Mouse (Mus musculus) urinary bladder, postnatal 36 days (tissue): ENCODE measurements around the gene Nanos2.

ENCODE experiments used
- DNase-seq, 2 experiments: peaks; one replicate each; pipeline ENCODE4 v3.0.0; 2022; ENCODE audit warnings: low spot score in 2 of 2, mixed read lengths in 1 of 2

The Nanos2 gene

DNA sequence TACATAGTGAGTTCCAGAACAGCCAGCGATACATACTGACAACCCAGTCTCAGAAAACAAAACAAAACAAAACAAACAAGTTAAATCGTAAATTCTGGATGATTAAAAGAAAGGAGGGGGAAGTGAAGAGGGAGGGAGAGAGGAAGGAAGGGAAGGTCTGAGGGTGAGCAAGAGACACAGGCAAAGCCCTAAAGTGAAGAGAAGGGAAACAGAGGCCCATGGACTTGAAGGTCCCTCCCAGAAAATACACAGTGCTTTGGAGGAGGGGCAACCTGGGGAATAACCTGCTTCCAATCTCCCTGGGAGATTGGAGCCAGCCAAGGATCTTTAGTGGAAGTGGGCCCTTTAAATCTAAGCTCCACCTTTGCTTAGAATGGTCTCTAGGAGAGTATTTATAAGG is at the start of gene Nanos2:
TSS of gene Nanos2 (plus strand) at position 301 of the 400 bp plus-strand sequence.
- DNase-seq = no peak

DNA sequence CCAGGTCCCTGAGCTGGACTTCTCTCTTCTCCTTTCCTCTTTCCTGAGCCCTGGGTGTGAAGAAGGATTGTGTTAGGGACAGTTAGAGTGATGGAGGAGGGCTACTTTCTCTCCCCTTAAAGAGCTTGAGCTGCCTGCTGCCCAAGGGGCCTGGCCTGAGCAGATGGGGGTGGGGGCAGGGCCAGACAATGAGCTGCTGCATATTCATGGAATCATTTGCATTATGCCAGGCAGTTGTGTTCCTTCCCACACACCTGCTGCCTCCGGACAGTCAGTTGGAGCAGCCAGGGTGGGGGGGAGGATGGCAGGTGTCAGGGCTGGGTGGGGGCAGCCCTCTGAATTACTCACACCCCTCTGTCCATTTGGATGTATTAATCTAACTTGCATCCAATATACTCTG is 44.8 kb upstream of the Nanos2 start:
- no peak for DNase-seq

GRCm38 (mm10) chr7:18942815-18943214 is 44.4 kb upstream of the Nanos2 start:
- DNase-seq = no peak

- no peak for DNase-seq
Measured at GRCm38 (mm10) chr7:18948151-18948550, 39.0 kb upstream of the Nanos2 start.

GRCm38 (mm10) chr7:18949781-18950522 is 37.2 kb upstream of the Nanos2 start:
- DNase-seq = no peak

DNA sequence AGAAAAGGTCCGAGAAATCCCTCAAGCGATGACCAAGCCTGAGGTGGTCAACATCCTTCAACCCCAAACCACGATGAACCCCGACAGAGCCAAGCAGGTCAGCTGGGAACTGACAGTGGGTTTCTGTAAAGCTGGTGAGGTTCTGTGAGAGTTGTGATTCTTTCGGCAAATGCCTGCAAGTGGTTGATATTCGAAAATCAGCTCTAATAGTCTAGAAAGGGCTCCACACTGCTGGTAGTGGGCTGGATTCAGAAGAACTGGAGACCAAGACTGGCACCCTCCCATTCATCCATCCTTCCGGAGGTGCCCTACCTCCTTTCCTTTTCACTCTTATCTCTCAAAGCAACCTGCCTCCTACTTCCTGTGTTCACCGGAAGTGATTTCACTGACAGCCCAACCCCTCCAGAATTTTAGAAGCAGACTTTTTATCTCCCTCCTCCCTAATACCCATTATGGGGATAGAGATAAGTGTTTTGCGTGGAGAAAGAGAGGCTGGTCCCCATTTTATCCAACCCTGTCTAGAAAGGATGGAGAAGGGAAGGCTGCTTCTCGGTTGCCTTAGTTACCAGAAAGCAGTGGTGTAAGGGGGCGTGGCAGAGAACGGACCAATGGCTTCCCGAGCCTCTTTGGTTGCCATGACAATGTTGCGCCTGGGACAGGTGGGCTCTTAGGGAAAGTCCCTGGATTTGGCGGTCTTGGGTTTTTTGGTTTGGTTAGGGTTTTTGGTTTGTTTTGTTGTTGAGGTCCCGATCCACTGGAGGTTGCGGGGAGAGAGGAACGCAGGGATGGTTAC is 36.5 kb upstream of the Nanos2 start:
- no peak for DNase-seq

- peak; percentile 22 to 26 for DNase-seq
Measured at GRCm38 (mm10) chr7:18951397-18951796, 35.8 kb upstream of the Nanos2 start.

GRCm38 (mm10) chr7:18957569-18958383 is 29.4 kb upstream of the Nanos2 start:
- peak; percentile 40 to 56 for DNase-seq

GRCm38 (mm10) chr7:18958384-18958766 is 28.8 kb upstream of the Nanos2 start:
- peak in 1 of 2 experiments; percentile 9 for DNase-seq

DNA sequence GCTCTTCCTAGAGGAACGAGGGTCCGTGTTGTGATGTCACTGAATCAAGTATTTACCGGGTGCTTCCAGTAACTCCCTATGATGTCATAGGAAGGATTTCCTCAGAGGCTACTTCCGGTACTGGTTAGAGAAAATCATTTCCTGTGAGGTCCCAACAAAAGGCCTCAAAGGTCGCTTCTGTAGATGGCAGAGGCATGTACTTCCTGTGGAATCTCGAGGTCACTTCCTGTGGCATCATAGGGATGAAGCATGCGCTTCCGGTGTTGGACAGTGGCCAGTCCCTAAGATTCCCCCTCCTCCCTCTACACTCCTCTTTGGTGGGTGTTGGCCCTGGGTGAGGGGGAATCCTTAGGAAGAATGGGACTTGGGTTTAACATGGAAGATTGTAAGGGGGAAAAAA is 27.8 kb upstream of the Nanos2 start:
- peak in 1 of 2 experiments; percentile 8 for DNase-seq

DNA sequence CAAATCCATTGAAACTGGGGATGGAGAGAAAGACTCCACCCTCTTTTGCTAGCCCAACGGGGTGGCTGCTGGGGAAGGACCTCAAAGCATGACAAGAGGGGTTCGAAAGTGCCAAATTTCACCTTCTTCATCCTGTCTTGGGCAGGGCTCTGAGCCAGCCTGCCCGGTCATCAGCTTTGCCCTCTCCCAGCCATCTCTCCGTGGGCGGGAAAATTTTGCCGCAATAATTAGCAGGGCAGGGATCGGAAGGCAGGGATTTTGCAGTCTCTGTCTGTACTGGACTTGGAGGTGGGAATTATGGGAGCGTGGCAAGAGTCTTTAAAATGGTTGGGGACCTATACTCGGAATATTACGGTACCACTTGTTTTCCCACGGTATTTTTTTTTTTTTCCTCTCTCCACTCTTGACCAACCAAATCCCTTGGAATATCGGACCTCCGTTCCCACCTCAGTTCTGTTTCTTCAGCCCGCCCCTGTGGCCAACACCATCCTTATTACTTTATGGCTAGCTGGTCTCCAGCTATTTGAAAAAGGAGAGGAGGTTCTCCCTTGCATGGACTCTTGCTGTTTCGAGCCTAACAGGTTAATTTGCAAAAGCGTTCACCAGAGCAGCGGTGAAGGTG is 24.9 kb upstream of the Nanos2 start:
- no peak for DNase-seq

- no peak for DNase-seq
Measured at GRCm38 (mm10) chr7:18962795-18963194, 24.4 kb upstream of the Nanos2 start.

DNA sequence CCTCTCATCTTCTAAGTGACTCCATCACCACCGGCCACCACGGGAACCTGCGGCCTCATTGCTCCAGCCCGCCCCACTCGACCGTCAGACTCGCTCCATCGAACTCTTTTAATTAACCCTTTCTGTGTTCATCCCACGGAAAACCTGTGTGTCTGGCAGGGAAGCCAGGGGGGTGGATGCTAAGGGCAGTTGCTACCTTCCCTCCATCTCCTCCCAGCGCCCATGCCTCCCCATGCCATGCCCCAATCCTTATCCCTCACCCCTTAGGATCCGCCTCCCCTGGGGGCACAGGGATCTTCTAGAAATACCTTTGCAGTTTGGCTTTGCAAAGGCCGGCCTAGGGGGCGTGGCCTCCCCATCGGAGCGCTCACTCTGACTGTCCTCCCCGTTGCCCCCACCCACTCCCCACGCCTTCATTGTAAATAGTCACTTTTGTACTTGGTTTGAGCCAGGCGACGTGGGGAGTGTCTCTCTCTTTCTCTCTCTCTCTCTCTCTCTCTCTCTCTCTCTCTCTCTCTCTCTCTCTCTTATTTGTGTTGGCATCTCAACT is 23.8 kb upstream of the Nanos2 start:
- no peak for DNase-seq

- DNase-seq = no peak
Measured at GRCm38 (mm10) chr7:18965312-18965711, 21.9 kb upstream of the Nanos2 start.

DNA sequence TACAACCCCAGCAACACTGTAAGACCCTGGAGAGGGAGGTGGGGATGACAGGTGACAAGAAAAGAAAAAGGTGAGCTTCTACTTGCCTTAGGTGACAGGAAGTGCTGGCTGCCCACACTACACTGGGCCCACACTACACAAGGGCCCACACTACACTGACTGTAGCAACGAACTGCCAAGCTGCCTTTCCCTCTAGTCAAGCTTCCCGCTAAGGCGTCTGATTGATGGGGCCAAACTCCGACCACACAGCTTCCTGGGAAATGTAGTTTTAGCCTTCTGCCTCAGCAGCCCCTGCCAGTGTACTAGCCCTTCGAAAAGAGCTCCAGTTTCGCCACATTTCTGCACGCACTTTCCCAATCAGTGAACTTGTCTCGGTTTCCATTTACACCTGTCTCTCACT is 19.6 kb upstream of the Nanos2 start:
- DNase-seq = no peak

- no peak for DNase-seq
Measured at GRCm38 (mm10) chr7:18970956-18971355, 16.2 kb upstream of the Nanos2 start.

GRCm38 (mm10) chr7:18978381-18978780 is 8.8 kb upstream of the Nanos2 start:
- DNase-seq = no peak

GRCm38 (mm10) chr7:18986503-18986902 is 697 bp upstream of the Nanos2 start:
- no peak for DNase-seq

GRCm38 (mm10) chr7:18987747-18988146 is 547 bp downstream of the Nanos2 start:
- DNase-seq = no peak

DNA sequence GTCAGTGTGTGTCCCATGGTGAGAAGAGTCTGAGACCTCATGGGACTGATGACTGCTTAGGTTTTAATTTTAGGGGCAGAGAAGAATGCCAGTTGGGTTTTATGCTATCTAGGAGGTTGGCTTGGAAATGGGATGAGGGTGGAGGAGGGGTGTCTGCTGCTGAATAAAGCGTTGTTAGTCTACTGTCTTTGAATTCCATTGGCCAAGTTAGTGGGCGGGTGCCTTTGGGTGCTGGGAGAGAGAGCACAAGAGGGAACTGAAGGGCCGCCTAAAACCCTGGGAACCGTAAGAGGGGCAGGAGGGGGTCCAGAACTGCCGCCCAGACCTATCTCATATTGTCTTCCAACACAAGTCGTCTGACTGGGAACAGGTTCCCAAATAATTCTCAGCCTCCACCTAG is 1.6 kb downstream of the Nanos2 start:
- no peak for DNase-seq

GRCm38 (mm10) chr7:18989995-18990394 is 2.8 kb downstream of the Nanos2 start:
- no peak for DNase-seq
